Mouse (Mus musculus): Measurements from ENCODE around the gene Uap1l1. TPM values are rescaled to one million over a fixed set of nuclear protein-coding genes. Genes with fewer than 3 reads are reported as not detected.

The Uap1l1 gene
- 4.2 and 6.0 TPM in 2 replicates for polyA plus RNA-seq (2012; rRNA removed)

GRCm38 (mm10) chr2:25365091-25365761 is at the start of gene Uap1l1:
Gene Uap1l1, minus strand, starts transcription at chr2:25365682.

DNA sequence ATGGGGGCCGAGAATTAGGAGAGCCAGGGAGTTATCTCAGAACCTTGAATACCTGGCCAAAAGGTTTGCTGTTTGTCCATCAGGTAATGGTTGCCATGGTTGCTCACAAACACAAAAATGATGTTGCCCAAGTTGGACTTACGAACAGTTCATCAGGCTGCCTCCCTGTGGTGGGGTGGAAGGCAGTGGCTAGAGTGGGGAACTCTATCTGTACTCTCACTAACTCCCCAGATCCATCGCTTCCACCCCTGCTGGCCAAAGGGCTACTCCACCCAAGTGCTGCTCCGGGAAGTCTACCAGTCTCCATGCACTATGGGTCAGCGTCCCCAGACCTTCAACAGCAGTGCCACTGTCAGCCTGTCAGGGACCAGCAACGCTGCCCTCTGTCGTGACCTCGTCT is 33.6 kb upstream of the Uap1l1 start, which contains the start of gene Npdc1:
Gene Npdc1, plus strand, starts transcription at position 301 of the 400 bp plus-strand sequence.

DNA sequence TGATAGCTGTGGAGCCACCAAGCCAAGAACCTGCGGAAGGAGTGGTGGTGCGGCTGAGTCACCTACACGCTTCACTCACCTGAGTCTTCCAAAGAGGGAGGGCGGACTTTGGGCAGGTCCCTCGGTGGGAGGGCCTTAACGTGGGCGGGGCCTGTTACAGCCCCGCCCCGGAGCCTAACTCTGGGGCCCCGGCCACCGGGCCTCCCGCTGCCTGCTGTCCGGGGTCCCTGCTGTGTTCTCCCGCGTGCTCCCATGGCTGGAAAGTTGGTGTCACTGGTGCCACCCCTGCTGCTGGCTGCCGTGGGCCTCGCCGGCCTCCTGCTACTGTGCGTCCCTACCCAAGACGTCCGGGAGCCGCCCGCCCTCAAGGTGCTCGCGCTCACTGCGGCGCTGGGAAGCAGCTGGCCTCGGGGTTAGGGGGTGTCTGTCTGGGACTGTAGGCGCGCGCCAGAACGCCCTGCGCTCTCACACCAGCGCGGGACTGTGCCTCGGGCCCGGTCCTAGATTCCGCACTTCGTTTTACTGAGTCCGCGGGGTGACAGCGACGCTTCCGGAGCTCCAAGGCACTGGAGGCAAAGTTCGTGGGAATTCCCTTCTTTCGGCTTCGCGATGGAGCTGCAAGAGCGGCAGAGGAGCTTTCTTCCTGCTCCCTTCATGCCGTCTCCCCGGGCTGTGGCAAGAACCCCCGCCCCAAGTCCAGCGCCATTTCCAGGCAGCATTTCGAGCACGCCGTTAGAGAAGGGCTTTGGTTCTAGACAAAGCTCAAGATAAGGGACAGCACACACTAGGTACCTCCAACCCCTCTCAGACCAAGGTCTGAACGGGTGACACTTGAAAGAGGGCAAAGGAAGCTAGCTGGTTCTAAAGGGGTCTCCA is 30.5 kb upstream of the Uap1l1 start, which contains the start of gene Entpd2:
Gene Entpd2, plus strand, starts transcription at position 154 of the 876 bp plus-strand sequence.

DNA sequence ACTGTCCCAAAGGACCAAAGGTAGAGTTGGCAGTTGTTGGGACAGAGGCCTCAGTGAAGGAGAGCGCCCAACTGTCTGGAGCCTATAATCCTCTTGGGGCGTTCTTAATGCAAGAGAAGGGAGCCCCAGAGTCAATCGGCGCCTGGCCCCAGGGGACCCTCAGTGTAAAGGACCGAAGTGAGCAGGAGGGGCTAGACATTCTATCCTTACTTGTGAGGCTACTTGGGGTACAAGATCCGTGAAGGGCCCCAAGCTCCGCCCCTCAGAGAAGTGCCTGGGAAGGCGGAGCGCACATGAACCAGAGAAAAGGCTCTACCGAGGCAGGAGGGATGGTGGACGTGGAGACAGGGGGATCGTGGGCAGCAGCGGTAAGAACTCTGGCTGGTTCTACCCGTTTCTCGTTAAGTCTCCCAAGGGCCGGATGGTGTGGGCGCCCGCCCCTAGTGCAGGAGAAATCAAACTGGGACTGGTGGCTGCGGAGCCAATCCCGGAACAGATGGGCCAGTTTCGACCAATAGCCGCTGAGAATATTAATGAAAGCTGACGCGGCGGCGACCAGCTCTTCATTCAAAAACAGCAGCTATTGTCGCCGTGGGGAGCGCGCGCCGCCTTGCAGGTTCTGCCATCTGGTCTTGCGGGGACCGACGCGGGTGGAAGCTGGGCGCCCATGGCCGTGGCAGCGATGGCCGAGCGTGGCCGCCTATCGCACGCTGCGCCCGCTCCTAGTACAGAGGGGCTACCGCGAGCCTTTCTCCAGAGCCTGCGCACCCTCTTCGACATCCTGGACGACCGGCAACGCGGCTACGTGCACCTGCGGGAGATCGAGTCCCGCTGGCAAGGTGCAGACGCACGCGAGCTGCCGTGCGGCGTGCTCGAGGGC is 6.5 kb upstream of the Uap1l1 start, which contains the start of gene Sapcd2:
Gene Sapcd2, plus strand, starts transcription at position 558 of the 880 bp plus-strand sequence.

GRCm38 (mm10) chr2:25356208-25357079 is 9.0 kb downstream of the Uap1l1 start, which contains the start of gene Dpp7:
Gene Dpp7, minus strand, starts transcription at chr2:25356359.

DNA sequence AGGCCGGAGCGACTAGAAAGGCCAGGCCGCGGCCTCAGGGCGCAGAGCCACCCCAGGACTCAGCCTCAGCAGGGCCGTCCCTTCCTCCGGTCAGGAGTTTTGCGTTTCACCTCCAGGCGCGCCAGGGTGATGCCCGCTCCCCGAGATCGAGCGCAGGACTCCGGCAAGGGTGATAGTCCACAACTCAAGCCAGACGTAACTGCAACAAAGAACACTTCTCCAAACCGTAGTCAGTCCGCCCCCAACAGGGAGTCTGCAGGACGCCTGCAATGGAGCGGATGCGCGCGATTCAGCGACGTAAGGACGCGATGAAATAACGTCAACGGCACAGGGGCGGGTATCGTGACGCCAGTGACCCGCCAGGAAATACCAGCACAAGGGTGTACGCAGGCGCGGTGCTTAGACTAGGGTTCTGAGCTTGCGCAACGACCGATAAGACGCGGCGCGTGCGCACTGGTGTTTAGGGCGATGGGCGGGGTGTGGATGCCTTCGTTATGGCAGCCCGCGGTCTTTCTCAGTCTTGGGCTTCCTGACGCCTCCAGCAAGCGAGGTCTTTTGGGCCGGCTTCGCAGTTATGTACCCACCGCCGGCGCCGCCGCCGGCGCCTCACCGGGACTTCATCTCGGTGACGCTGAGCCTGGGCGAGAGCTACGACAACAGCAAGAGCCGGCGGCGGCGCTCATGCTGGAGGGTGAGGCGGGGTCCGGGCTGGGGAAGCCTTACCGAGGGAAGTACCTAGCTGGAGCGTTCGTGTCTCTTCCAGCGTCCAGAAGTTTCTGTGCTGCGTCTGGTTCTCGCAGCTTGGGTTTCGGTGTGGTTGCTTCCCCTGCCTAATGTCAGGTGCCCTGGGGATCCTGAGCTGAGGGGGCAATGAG is 33.0 kb downstream of the Uap1l1 start, which contains the start of gene Man1b1:
Gene Man1b1, plus strand, starts transcription at position 53 of the 875 bp plus-strand sequence.

DNA sequence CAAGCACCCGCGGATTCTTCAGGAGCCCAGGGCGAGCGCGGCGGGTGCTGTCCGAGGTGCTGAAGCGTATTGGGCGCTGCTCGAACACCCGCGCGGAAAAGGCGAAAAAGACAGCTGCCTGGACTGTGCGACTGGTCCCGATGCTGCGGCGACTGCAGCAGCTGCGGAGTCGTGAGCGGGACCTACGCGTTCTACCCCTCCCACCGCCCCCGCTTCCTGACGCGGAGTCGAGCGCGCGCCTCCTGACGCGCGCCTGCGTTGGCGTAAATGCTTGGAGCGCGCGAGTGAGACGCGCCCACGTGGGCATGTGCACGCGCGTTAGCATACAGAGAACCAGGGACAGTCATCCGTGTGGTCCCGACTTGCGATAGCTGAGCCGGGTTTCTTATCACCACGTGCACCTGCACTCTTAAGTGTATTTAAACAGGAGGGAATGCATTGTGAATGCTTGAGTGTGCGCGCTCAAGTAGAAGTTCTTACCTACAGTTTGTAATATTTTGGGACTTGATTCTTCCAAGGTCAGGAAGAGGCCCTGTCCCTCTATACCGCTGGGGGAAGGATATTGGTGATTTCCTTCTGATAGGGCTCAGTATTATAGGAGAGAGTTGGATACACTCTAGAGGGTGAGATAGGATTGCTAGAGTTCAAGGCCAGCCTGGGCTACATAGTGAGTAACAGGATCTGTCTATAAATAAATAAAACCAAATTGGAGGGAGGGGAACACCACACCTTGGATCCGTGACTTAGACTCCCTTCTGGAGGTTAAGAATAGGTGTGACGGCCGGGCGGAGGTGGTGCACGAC is 46.3 kb downstream of the Uap1l1 start, which contains the start of gene Grin1:
Gene Grin1, minus strand, starts transcription at position 217 of the 803 bp plus-strand sequence.

Other genes with a start within 250 kb of the Uap1l1 start
- gene Nrarp, start 184.9 kb downstream of the Uap1l1 start, polyA plus RNA-seq (2012; rRNA removed), result 37.0 and 53.2 TPM in 2 replicates
- 1.8 and 2.2 TPM in 2 replicates for gene Tor4a, start 168.8 kb downstream of the Uap1l1 start, polyA plus RNA-seq (2012; rRNA removed)
- gene Nelfb, start 154.2 kb downstream of the Uap1l1 start, polyA plus RNA-seq (2012; rRNA removed), result 79.8 and 89.6 TPM in 2 replicates
- gene Stpg3, start 151.0 kb downstream of the Uap1l1 start, polyA plus RNA-seq (2012; rRNA removed), result not detected in 2 replicates
- 0.13 and 0.33 TPM in 2 replicates for gene Fam166a, start 146.9 kb downstream of the Uap1l1 start, polyA plus RNA-seq (2012; rRNA removed)
- 415 and 443 TPM in 2 replicates for gene Tubb4b, start 141.0 kb downstream of the Uap1l1 start, polyA plus RNA-seq (2012; rRNA removed)
- gene Slc34a3, start 131.3 kb downstream of the Uap1l1 start, polyA plus RNA-seq (2012; rRNA removed), result not detected in 2 replicates
- not detected in 2 replicates for gene Rnf224, start 128.9 kb downstream of the Uap1l1 start, polyA plus RNA-seq (2012; rRNA removed)
- 91.0 and 95.4 TPM in 2 replicates for gene Rnf208, start 123.4 kb downstream of the Uap1l1 start, polyA plus RNA-seq (2012; rRNA removed)
- gene Cysrt1, start 123.2 kb downstream of the Uap1l1 start, polyA plus RNA-seq (2012; rRNA removed), result 0.06 and 0.34 TPM in 2 replicates
- 16.3 and 16.9 TPM in 2 replicates for gene AL732309.1, start 118.8 kb downstream of the Uap1l1 start, polyA plus RNA-seq (2012; rRNA removed)
- gene Tmem203, start 110.2 kb downstream of the Uap1l1 start, polyA plus RNA-seq (2012; rRNA removed), result 24.3 and 25.3 TPM in 2 replicates
- 9.4 and 10.5 TPM in 2 replicates for gene Tprn, start 103.1 kb downstream of the Uap1l1 start, polyA plus RNA-seq (2012; rRNA removed)
- 122 and 127 TPM in 2 replicates for gene Ssna1, start 93.2 kb downstream of the Uap1l1 start, polyA plus RNA-seq (2012; rRNA removed)
- 121 and 122 TPM in 2 replicates for gene Anapc2, start 93.2 kb downstream of the Uap1l1 start, polyA plus RNA-seq (2012; rRNA removed)
- not detected in 2 replicates for gene Tmem210, start 77.5 kb downstream of the Uap1l1 start, polyA plus RNA-seq (2012; rRNA removed)
- gene Lrrc26, start 75.8 kb downstream of the Uap1l1 start, polyA plus RNA-seq (2012; rRNA removed), result 0.08 TPM in 1 of 2 replicates, not detected in the other
- 23.9 and 26.6 TPM in 2 replicates for gene Grin1, start 46.5 kb downstream of the Uap1l1 start, polyA plus RNA-seq (2012; rRNA removed)
- 28.2 and 34.0 TPM in 2 replicates for gene Man1b1, start 33.3 kb downstream of the Uap1l1 start, polyA plus RNA-seq (2012; rRNA removed)
- 48.1 and 51.1 TPM in 2 replicates for gene Dpp7, start 9.3 kb downstream of the Uap1l1 start, polyA plus RNA-seq (2012; rRNA removed)
- 29.5 and 39.5 TPM in 2 replicates for gene Sapcd2, start 6.6 kb upstream of the Uap1l1 start, polyA plus RNA-seq (2012; rRNA removed)
- 2.0 and 3.8 TPM in 2 replicates for gene Entpd2, start 30.2 kb upstream of the Uap1l1 start, polyA plus RNA-seq (2012; rRNA removed)
- 585 and 599 TPM in 2 replicates for gene Npdc1, start 33.7 kb upstream of the Uap1l1 start, polyA plus RNA-seq (2012; rRNA removed)
- 0.39 and 0.44 TPM in 2 replicates for gene Fut7, start 57.6 kb upstream of the Uap1l1 start, polyA plus RNA-seq (2012; rRNA removed)
- 43.4 and 48.8 TPM in 2 replicates for gene Abca2, start 63.0 kb upstream of the Uap1l1 start, polyA plus RNA-seq (2012; rRNA removed)
- 0.74 and 1.3 TPM in 2 replicates for gene Clic3, start 91.2 kb upstream of the Uap1l1 start, polyA plus RNA-seq (2012; rRNA removed)
- gene Paxx, start 95.4 kb upstream of the Uap1l1 start, polyA plus RNA-seq (2012; rRNA removed), result 122 and 124 TPM in 2 replicates
- gene Ptgds, start 104.4 kb upstream of the Uap1l1 start, polyA plus RNA-seq (2012; rRNA removed), result 65.0 and 127 TPM in 2 replicates
- gene Lcn12, start 128.2 kb upstream of the Uap1l1 start, polyA plus RNA-seq (2012; rRNA removed), result not detected in 2 replicates
- gene Fbxw5, start 135.1 kb upstream of the Uap1l1 start, polyA plus RNA-seq (2012; rRNA removed), result 37.4 and 43.7 TPM in 2 replicates
- 3.2 and 4.1 TPM in 2 replicates for gene C8g, start 136.0 kb upstream of the Uap1l1 start, polyA plus RNA-seq (2012; rRNA removed)
- gene Traf2, start 181.3 kb upstream of the Uap1l1 start, polyA plus RNA-seq (2012; rRNA removed), result 13.1 and 14.5 TPM in 2 replicates
- 199 and 206 TPM in 2 replicates for gene Edf1, start 192.2 kb upstream of the Uap1l1 start, polyA plus RNA-seq (2012; rRNA removed)
- 6.3 and 6.6 TPM in 2 replicates for gene Mamdc4, start 209.2 kb upstream of the Uap1l1 start, polyA plus RNA-seq (2012; rRNA removed)
- gene Phpt1, start 209.5 kb upstream of the Uap1l1 start, polyA plus RNA-seq (2012; rRNA removed), result 181 and 195 TPM in 2 replicates
- 15.8 and 18.1 TPM in 2 replicates for gene Ajm1, start 216.1 kb upstream of the Uap1l1 start, polyA plus RNA-seq (2012; rRNA removed)
- gene Rabl6, start 242.8 kb upstream of the Uap1l1 start, polyA plus RNA-seq (2012; rRNA removed), result 83.7 and 90.9 TPM in 2 replicates

Data from central nervous system, embryonic 14 days (tissue).